Mouse (Mus musculus): ENCODE measurements around the gene Pole. TPM values are rescaled to one million over a fixed set of nuclear protein-coding genes. Genes with fewer than 3 reads are reported as not detected.

The Pole gene
- polyA plus RNA-seq (2012; ENCODE audit: insufficient read depth, insufficient read length, missing spikeins): 0.79 and 1.4 TPM in 2 replicates

GRCm38 (mm10) chr5:110285770-110286445 lies at the start of gene Pole, which contains the start of gene Pxmp2:
Gene Pole, plus strand, starts transcription at chr5:110286306.
Gene Pxmp2, minus strand, starts transcription at chr5:110286186.
- Histone ChIP-seq H3K4me1 (ENCODE audit: control insufficient read depth, insufficient read depth, insufficient read length, low read length) (no peaks in the 10 kb centered on the region), H3K27ac (replicated peaks; ENCODE audit: low read depth, low read length) (no peak within 1 kb of the TSS)

GRCm38 (mm10) chr5:110244091-110244490 lies 42.0 kb upstream of the Pole start:
- H3K27ac ChIP-seq (replicated peaks; ENCODE audit: low read depth, low read length): no peak overlapping the region
- no peak overlapping the region for H3K4me3 ChIP-seq (ENCODE audit: insufficient read depth, low read depth, low read length)
- no peaks in the 10 kb centered on the region for H3K4me1 ChIP-seq (ENCODE audit: control insufficient read depth, insufficient read depth, insufficient read length, low read length)

More at GRCm38 (mm10) chr5:110285770-110286445, at the start of gene Pole, which contains the start of gene Pxmp2:
- peak within 1 kb of the TSS; percentile 67 for H3K4me3 ChIP-seq (ENCODE audit: insufficient read depth, low read depth, low read length)

GRCm38 (mm10) chr5:110266941-110267340 lies 19.2 kb upstream of the Pole start:
- H3K4me3 ChIP-seq (ENCODE audit: insufficient read depth, low read depth, low read length): no peak overlapping the region
- peaks cover 5% of the 10 kb centered on the region for H3K4me1 ChIP-seq (ENCODE audit: control insufficient read depth, insufficient read depth, insufficient read length, low read length)
- no peak overlapping the region for H3K27ac ChIP-seq (replicated peaks; ENCODE audit: low read depth, low read length)

GRCm38 (mm10) chr5:110269141-110270101 lies 16.7 kb upstream of the Pole start, which contains the start of gene Pgam5:
Gene Pgam5, minus strand, starts transcription at chr5:110269913.
- Histone ChIP-seq H3K4me1 (ENCODE audit: control insufficient read depth, insufficient read depth, insufficient read length, low read length) (peaks cover 5% of the 10 kb centered on the region), H3K27ac (replicated peaks; ENCODE audit: low read depth, low read length) (0 out of 2 replicates have a peak within 1 kb of the TSS, but pooled peaks have one; percentile 51), H3K4me3 (ENCODE audit: insufficient read depth, low read depth, low read length) (peak within 1 kb of the TSS; percentile 95)

GRCm38 (mm10) chr5:110270242-110270641 lies 15.9 kb upstream of the Pole start:
- Histone ChIP-seq H3K4me3 (ENCODE audit: insufficient read depth, low read depth, low read length) (no peak overlapping the region), H3K27ac (replicated peaks; ENCODE audit: low read depth, low read length) (no peak overlapping the region), H3K4me1 (ENCODE audit: control insufficient read depth, insufficient read depth, insufficient read length, low read length) (peaks cover 5% of the 10 kb centered on the region)

- H3K4me1 ChIP-seq (ENCODE audit: control insufficient read depth, insufficient read depth, insufficient read length, low read length): no peaks in the 10 kb centered on the region
- H3K4me3 ChIP-seq (ENCODE audit: insufficient read depth, low read depth, low read length): no peak overlapping the region
- no peak overlapping the region for H3K27ac ChIP-seq (replicated peaks; ENCODE audit: low read depth, low read length)
Measured at GRCm38 (mm10) chr5:110274147-110274546, 12.0 kb upstream of the Pole start.

GRCm38 (mm10) chr5:110274846-110275245 lies 11.3 kb upstream of the Pole start:
- H3K27ac ChIP-seq (replicated peaks; ENCODE audit: low read depth, low read length): no peak overlapping the region
- H3K4me3 ChIP-seq (ENCODE audit: insufficient read depth, low read depth, low read length): no peak overlapping the region
- H3K4me1 ChIP-seq (ENCODE audit: control insufficient read depth, insufficient read depth, insufficient read length, low read length): no peaks in the 10 kb centered on the region

GRCm38 (mm10) chr5:110276391-110276790 lies 9.7 kb upstream of the Pole start:
- Histone ChIP-seq H3K27ac (replicated peaks; ENCODE audit: low read depth, low read length) (no peak overlapping the region), H3K4me1 (ENCODE audit: control insufficient read depth, insufficient read depth, insufficient read length, low read length) (no peaks in the 10 kb centered on the region), H3K4me3 (ENCODE audit: insufficient read depth, low read depth, low read length) (no peak overlapping the region)

GRCm38 (mm10) chr5:110276910-110277309 lies 9.2 kb upstream of the Pole start:
- no peaks in the 10 kb centered on the region for H3K4me1 ChIP-seq (ENCODE audit: control insufficient read depth, insufficient read depth, insufficient read length, low read length)
- H3K4me3 ChIP-seq (ENCODE audit: insufficient read depth, low read depth, low read length): no peak overlapping the region
- no peak overlapping the region for H3K27ac ChIP-seq (replicated peaks; ENCODE audit: low read depth, low read length)

GRCm38 (mm10) chr5:110281984-110282383 lies 4.1 kb upstream of the Pole start:
- no peak overlapping the region for H3K27ac ChIP-seq (replicated peaks; ENCODE audit: low read depth, low read length)
- H3K4me1 ChIP-seq (ENCODE audit: control insufficient read depth, insufficient read depth, insufficient read length, low read length): no peaks in the 10 kb centered on the region
- no peak overlapping the region for H3K4me3 ChIP-seq (ENCODE audit: insufficient read depth, low read depth, low read length)

GRCm38 (mm10) chr5:110284536-110284935 lies 1.6 kb upstream of the Pole start:
- no peak overlapping the region for H3K27ac ChIP-seq (replicated peaks; ENCODE audit: low read depth, low read length)
- peak overlapping the region; percentile 67; the same call in 1 of the 2 replicates for H3K4me3 ChIP-seq (ENCODE audit: insufficient read depth, low read depth, low read length)
- no peaks in the 10 kb centered on the region for H3K4me1 ChIP-seq (ENCODE audit: control insufficient read depth, insufficient read depth, insufficient read length, low read length)

GRCm38 (mm10) chr5:110285156-110285555 lies 950 bp upstream of the Pole start:
- no peaks in the 10 kb centered on the region for H3K4me1 ChIP-seq (ENCODE audit: control insufficient read depth, insufficient read depth, insufficient read length, low read length)
- no peak overlapping the region for H3K27ac ChIP-seq (replicated peaks; ENCODE audit: low read depth, low read length)
- peak overlapping the region; percentile 67 for H3K4me3 ChIP-seq (ENCODE audit: insufficient read depth, low read depth, low read length)

- Histone ChIP-seq H3K27ac (replicated peaks; ENCODE audit: low read depth, low read length) (no peak overlapping the region), H3K4me3 (ENCODE audit: insufficient read depth, low read depth, low read length) (peak overlapping the region; percentile 63), H3K4me1 (ENCODE audit: control insufficient read depth, insufficient read depth, insufficient read length, low read length) (no peaks in the 10 kb centered on the region)
Measured at GRCm38 (mm10) chr5:110286446-110287083, 459 bp downstream of the Pole start.

GRCm38 (mm10) chr5:110287084-110287475 lies 974 bp downstream of the Pole start:
- Histone ChIP-seq H3K4me1 (ENCODE audit: control insufficient read depth, insufficient read depth, insufficient read length, low read length) (no peaks in the 10 kb centered on the region), H3K27ac (replicated peaks; ENCODE audit: low read depth, low read length) (no peak overlapping the region), H3K4me3 (ENCODE audit: insufficient read depth, low read depth, low read length) (no peak overlapping the region)

- no peak overlapping the region for H3K4me3 ChIP-seq (ENCODE audit: insufficient read depth, low read depth, low read length)
- no peaks in the 10 kb centered on the region for H3K4me1 ChIP-seq (ENCODE audit: control insufficient read depth, insufficient read depth, insufficient read length, low read length)
- no peak overlapping the region for H3K27ac ChIP-seq (replicated peaks; ENCODE audit: low read depth, low read length)
Measured at GRCm38 (mm10) chr5:110291649-110292048, 5.5 kb downstream of the Pole start.
